Mouse (Mus musculus): ENCODE data around the gene Dock7.

GRCm38 (mm10) chr4:99083862-99084261 lies 36.9 kb downstream of the Dock7 start:
- TF ChIP-seq CTCF (IDR thresholded peaks at IDR 0.05; ENCODE audit: low read depth, low read length): no peak
- TF ChIP-seq POLR2A (IDR thresholded peaks at IDR 0.05; ENCODE audit: borderline replicate concordance, low read depth, low read length): no peak

All from bone marrow macrophage, adult 2 months (primary cell).